Mouse (Mus musculus): ENCODE data around the gene Wsb2. TPM values are rescaled to one million over a fixed set of nuclear protein-coding genes. Genes with fewer than 3 reads are reported as not detected.
"Not testable (repeated sequence)": the region's sequence is repeated elsewhere in the genome, so short reads cannot be mapped to it uniquely, and the experiment has no call there.

The Wsb2 gene
- polyA plus RNA-seq, 1 experiment from 2014 or later, result 77.0 TPM

- Histone ChIP-seq H3K27me3 (no peaks in the 10 kb centered on the region), H3K4me3 (no peak overlapping the region), H3K27ac (no peak overlapping the region), H3K4me2 (no peak overlapping the region), H3K4me1 (replicated peaks) (no peaks in the 10 kb centered on the region), H3K9me3 (replicated peaks) (no peaks in the 10 kb centered on the region), H3K36me3 (peaks cover 31% of the 10 kb centered on the region), H3K9ac (no peak overlapping the region)
- ATAC-seq (replicated peaks; ENCODE audit: insufficient number of reproducible peaks, insufficient read depth, low FRiP score, low read depth), result no peak
- 83% methylated on average over 6 of the region's 6 CpGs for WGBS
These were observed 17.0 kb upstream of the Wsb2 start for GRCm38 (mm10) chr5:117340081-117340480.

DNA sequence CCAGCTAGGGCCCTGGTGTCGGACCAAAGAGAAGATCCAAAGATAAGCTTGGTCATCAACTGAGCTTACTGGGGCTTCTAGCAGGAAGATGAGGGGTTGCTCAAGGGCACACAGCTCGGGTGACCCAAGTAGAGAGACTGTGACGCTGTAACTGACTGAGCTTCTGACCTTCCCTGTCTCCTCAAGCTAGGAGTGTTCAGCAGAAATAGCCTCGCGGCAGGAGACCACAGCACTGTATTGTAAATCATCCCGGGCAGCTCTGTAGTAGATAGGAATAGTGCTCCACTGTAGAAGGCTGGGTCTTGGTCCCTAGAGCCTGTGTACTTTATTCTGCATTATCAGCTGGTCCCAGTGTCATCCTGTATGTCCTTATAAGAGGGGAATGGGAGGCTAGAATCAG, 15.2 kb upstream of the Wsb2 start:
- H3K27me3 ChIP-seq, result no peaks in the 10 kb centered on the region
- no peak overlapping the region for H3K27ac ChIP-seq
- H3K9me3 ChIP-seq (replicated peaks), result no peaks in the 10 kb centered on the region
- 67% methylated on average over 6 of the region's 6 CpGs for WGBS
- H3K9ac ChIP-seq, result no peak overlapping the region
- H3K4me2 ChIP-seq, result no peak overlapping the region
- no peaks in the 10 kb centered on the region for H3K4me1 ChIP-seq (replicated peaks)
- H3K4me3 ChIP-seq, result no peak overlapping the region
- no peak for ATAC-seq (replicated peaks; ENCODE audit: insufficient number of reproducible peaks, insufficient read depth, low FRiP score, low read depth)
- H3K36me3 ChIP-seq, result peaks cover 19% of the 10 kb centered on the region

GRCm38 (mm10) chr5:117344496-117344895, 12.6 kb upstream of the Wsb2 start:
- H3K9me3 ChIP-seq (replicated peaks); H3K4me3 ChIP-seq; H3K27ac ChIP-seq; H3K4me1 ChIP-seq (replicated peaks); H3K27me3 ChIP-seq; H3K4me2 ChIP-seq; H3K9ac ChIP-seq; ATAC-seq (replicated peaks; ENCODE audit: insufficient number of reproducible peaks, insufficient read depth, low FRiP score, low read depth): not testable (repeated sequence)
- 86% methylated on average over 5 of the region's 5 CpGs for WGBS
- peaks cover 12% of the 10 kb centered on the region; the same call in 1 of the 2 replicates for H3K36me3 ChIP-seq

DNA sequence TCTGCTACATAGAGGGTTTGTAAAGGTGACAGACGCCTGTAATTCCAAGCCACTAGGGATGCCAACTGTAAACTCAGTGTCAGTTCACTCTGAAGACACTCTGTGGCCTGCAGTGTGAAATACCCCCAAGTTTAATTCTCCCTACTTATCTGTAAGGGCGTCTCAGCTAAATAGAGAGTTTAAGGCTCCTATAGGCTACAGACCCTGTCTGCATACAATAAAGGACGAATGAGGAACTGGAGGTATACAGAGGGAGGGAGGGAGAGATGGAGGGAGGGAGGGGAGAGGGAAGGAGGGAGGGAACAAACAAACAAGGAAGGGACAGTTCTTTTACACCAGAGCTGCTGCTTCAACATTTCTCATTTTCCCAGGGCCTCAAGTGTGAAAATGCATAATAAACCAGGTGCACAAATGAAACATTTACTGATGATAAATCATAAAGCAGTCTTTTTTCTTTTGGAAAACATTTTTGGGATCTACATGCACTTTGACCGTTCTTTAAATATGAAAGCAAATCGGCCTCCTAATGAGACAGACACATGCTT, 11.6 kb upstream of the Wsb2 start:
- H3K27ac ChIP-seq, result no peak overlapping the region
- no peak for ATAC-seq (replicated peaks; ENCODE audit: insufficient number of reproducible peaks, insufficient read depth, low FRiP score, low read depth)
- no peaks in the 10 kb centered on the region for H3K9me3 ChIP-seq (replicated peaks)
- H3K4me1 ChIP-seq (replicated peaks), result no peaks in the 10 kb centered on the region
- 80% methylated on average over 5 of the region's 5 CpGs for WGBS
- H3K36me3 ChIP-seq, result peaks cover 7% of the 10 kb centered on the region; the same call in 1 of the 2 replicates
- no peak overlapping the region for H3K9ac ChIP-seq
- H3K27me3 ChIP-seq, result no peaks in the 10 kb centered on the region
- H3K4me2 ChIP-seq, result no peak overlapping the region
- H3K4me3 ChIP-seq, result no peak overlapping the region

DNA sequence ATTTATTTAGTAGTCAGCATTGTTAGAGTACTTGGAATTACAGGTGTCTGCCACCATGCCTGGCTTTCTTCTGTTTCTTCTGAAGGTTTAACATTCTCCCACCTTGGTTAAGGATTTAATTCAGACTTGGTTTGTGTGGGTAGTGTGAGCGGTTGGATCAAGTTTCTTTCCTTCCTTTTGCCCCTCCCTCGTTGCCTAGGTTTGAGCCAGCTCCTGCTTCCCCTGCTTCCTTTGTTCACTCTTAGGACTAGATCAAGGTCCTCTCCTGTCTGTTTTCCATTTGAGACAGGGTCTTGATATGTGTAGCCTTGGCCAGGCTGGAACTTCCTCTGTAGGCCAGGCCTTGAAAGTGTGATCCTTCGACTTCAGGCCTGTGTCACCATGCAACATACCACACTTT, 10.8 kb upstream of the Wsb2 start:
- no peak overlapping the region for H3K27ac ChIP-seq
- no peak overlapping the region for H3K9ac ChIP-seq
- H3K9me3 ChIP-seq (replicated peaks), result no peaks in the 10 kb centered on the region
- H3K4me3 ChIP-seq, result no peak overlapping the region
- H3K4me2 ChIP-seq, result no peak overlapping the region
- ATAC-seq (replicated peaks; ENCODE audit: insufficient number of reproducible peaks, insufficient read depth, low FRiP score, low read depth), result no peak
- 51% methylated on average over 3 of the region's 3 CpGs for WGBS
- peaks cover 7% of the 10 kb centered on the region; the same call in 1 of the 2 replicates for H3K36me3 ChIP-seq
- no peaks in the 10 kb centered on the region for H3K4me1 ChIP-seq (replicated peaks)
- no peaks in the 10 kb centered on the region for H3K27me3 ChIP-seq

DNA sequence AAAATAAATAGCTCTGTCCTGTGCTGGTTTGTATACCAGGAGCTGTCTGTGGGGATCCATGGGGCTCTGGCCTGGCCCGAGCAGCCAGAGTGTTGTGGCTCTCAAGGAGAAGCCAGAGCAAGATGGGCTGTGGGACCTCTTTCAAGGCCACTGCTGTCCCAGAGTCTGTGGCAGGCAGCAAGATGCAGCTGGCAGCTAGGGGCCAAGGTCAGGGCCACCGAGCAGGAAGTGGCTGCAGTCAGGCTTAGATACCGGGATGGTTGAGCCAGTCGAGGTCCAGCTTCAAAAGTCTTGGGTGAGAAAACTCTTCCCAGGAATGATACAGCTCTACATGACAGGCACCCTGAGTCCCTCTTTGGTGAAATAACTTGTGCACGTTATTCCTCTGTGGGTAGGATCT, 10.1 kb upstream of the Wsb2 start:
- Histone ChIP-seq H3K4me1 (replicated peaks) (no peaks in the 10 kb centered on the region), H3K36me3 (peaks cover 7% of the 10 kb centered on the region; the same call in 1 of the 2 replicates), H3K27ac (no peak overlapping the region), H3K9me3 (replicated peaks) (no peaks in the 10 kb centered on the region), H3K9ac (no peak overlapping the region), H3K4me2 (no peak overlapping the region), H3K27me3 (no peaks in the 10 kb centered on the region), H3K4me3 (no peak overlapping the region)
- no peak for ATAC-seq (replicated peaks; ENCODE audit: insufficient number of reproducible peaks, insufficient read depth, low FRiP score, low read depth)
- WGBS, result 80% methylated on average over 5 of the region's 5 CpGs

- no peak for ATAC-seq (replicated peaks; ENCODE audit: insufficient number of reproducible peaks, insufficient read depth, low FRiP score, low read depth)
- Histone ChIP-seq H3K27ac (no peak overlapping the region), H3K9me3 (replicated peaks) (no peaks in the 10 kb centered on the region), H3K4me2 (no peak overlapping the region), H3K27me3 (no peaks in the 10 kb centered on the region), H3K4me1 (replicated peaks) (no peaks in the 10 kb centered on the region), H3K4me3 (no peak overlapping the region), H3K36me3 (peaks cover 8% of the 10 kb centered on the region; the same call in 1 of the 2 replicates), H3K9ac (no peak overlapping the region)
- 91% methylated on average over 2 of the region's 2 CpGs for WGBS
These were observed 9.3 kb upstream of the Wsb2 start for GRCm38 (mm10) chr5:117347838-117348237.

- 41% methylated on average over 19 of the region's 19 CpGs for WGBS
- no peaks in the 10 kb centered on the region for H3K9me3 ChIP-seq (replicated peaks)
- no peak overlapping the region for H3K9ac ChIP-seq
- no peaks in the 10 kb centered on the region for H3K27me3 ChIP-seq
- no peaks in the 10 kb centered on the region for H3K4me1 ChIP-seq (replicated peaks)
- H3K27ac ChIP-seq, result no peak overlapping the region
- H3K4me3 ChIP-seq, result no peak overlapping the region
- peaks cover 10% of the 10 kb centered on the region; the same call in 1 of the 2 replicates for H3K36me3 ChIP-seq
- no peak overlapping the region for H3K4me2 ChIP-seq
- ATAC-seq (replicated peaks; ENCODE audit: insufficient number of reproducible peaks, insufficient read depth, low FRiP score, low read depth), result no peak
These were observed 8.8 kb upstream of the Wsb2 start for GRCm38 (mm10) chr5:117348279-117348678.

DNA sequence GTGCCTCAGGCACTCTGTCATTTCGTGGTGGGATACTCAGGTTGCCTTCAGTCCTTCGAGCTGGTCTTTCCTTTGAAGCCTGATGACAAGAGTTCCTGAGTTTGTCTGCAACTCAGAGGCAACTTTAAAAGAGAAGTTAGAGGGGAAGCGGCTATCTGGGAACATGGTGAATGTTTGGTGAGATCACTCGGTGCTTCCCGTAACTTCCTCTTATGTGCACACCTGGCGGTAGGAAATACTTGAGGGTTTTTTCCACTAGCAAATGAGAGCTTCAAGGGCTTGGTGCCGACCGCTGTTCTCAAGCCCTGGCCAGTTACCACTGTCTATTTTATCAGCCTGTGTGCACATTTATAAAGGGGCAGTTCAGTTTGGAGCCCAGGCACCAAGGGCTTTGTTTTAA, 3.0 kb upstream of the Wsb2 start:
- 59% methylated on average over 8 of the region's 8 CpGs for WGBS
- Histone ChIP-seq H3K4me3 (no peak overlapping the region), H3K4me2 (no peak overlapping the region), H3K36me3 (peaks cover 4% of the 10 kb centered on the region; the same call in 1 of the 2 replicates), H3K9me3 (replicated peaks) (no peaks in the 10 kb centered on the region), H3K27me3 (no peaks in the 10 kb centered on the region), H3K27ac (no peak overlapping the region), H3K9ac (no peak overlapping the region), H3K4me1 (replicated peaks) (peaks cover 20% of the 10 kb centered on the region)
- ATAC-seq (replicated peaks; ENCODE audit: insufficient number of reproducible peaks, insufficient read depth, low FRiP score, low read depth), result no peak

GRCm38 (mm10) chr5:117355648-117356303, 1.3 kb upstream of the Wsb2 start:
- Histone ChIP-seq H3K4me2 (peak overlapping the region; percentile 77), H3K4me1 (replicated peaks) (peaks cover 36% of the 10 kb centered on the region), H3K4me3 (peak overlapping the region; percentile 83), H3K27ac (peak overlapping the region; percentile 97), H3K36me3 (peaks cover 4% of the 10 kb centered on the region; the same call in 1 of the 2 replicates), H3K9me3 (replicated peaks) (no peaks in the 10 kb centered on the region), H3K27me3 (no peaks in the 10 kb centered on the region), H3K9ac (no peak overlapping the region)
- ATAC-seq (replicated peaks; ENCODE audit: insufficient number of reproducible peaks, insufficient read depth, low FRiP score, low read depth), result no peak
- whole genome bisulfite sequencing, result 38% methylated on average over 14 of the region's 14 CpGs

DNA sequence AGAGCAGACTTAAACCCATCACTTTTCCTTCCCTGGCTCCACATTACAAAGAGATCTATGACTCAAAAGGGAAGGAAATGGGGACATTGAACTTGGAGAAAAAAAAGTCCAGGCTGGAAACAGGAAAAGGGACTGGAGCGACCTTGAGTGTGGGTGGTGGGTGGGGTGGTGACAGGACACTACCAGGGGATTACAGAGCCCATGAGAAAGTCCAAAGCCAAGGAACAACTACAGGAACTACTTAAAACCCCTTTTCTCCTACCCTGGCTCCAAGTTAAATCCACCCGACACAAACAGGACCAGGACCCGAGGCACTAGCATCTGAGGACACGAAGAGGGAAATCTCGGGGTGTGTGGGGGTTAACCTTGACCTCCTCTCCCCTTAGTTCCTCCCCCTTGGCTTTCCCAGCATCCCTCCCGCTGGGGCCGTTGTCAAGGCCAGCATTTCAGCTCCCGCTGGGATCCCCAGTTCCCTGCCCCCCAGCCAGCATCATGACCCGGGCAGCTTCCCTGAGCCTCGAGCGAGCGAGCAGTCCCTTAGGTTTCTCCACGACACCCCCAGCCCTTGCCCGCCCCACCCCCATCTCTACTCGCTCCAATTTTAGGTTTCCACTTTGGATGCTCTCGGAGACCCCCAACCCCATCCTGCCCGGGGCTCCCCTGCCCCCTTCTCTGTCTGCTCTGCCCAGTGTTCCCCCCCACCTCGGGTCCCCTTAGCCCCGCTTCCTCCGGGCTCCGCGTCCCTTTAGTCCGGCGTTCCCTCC, 557 bp upstream of the Wsb2 start:
- peak overlapping the region; percentile 77 for H3K4me2 ChIP-seq
- peak overlapping the region; percentile 97 for H3K27ac ChIP-seq
- H3K9ac ChIP-seq, result peak overlapping the region; percentile 94
- H3K27me3 ChIP-seq, result no peaks in the 10 kb centered on the region
- ATAC-seq (replicated peaks; ENCODE audit: insufficient number of reproducible peaks, insufficient read depth, low FRiP score, low read depth), result peak; percentile 24
- H3K9me3 ChIP-seq (replicated peaks), result no peaks in the 10 kb centered on the region
- under 1% methylated on average over 23 of the region's 24 CpGs for WGBS
- H3K4me3 ChIP-seq, result peak overlapping the region; percentile 83
- peaks cover 43% of the 10 kb centered on the region for H3K4me1 ChIP-seq (replicated peaks)
- H3K36me3 ChIP-seq, result peaks cover 4% of the 10 kb centered on the region; the same call in 1 of the 2 replicates

All from heart, embryonic 15.5 days (tissue).